Mouse (Mus musculus) hindbrain, embryonic 14.5 days (tissue): ENCODE results near the gene Foxp1. TPM values are rescaled to one million over a fixed set of nuclear protein-coding genes. Genes with fewer than 3 reads are reported as not detected.

ENCODE experiments used
- ATAC-seq: fragments of 200-750 bp; cut with Nextera tagmentation; 2 replicates; pipeline ENCODE4 v1.8.0; 2017; ENCODE audit warnings: moderate number of reproducible peaks, mild to moderate bottlenecking, moderate TSS enrichment, moderate library complexity; ENCODE audit not compliant: low FRiP score
- DNase-seq: peaks from one replicate; pipeline ENCODE4 v3.0.0-alpha.2; 2015; ENCODE audit warnings: low spot score
- H3K27ac ChIP-seq: fragments of 300-500 bp; sonication (generic); 2 replicates; pipeline ENCODE4 v1.5.1; 2014; ENCODE audit warnings: mild to moderate bottlenecking, moderate library complexity
- H3K27me3 ChIP-seq: fragments of 300-500 bp; sonication (generic); 2 replicates; pipeline ENCODE4 v1.6.1; 2014; ENCODE audit warnings: mild to moderate bottlenecking, low read length, mixed read lengths; ENCODE audit not compliant: control insufficient read depth, insufficient read depth
- H3K36me3 ChIP-seq: fragments of 300-500 bp; sonication (generic); replicated peaks from 2 replicates; pipeline ENCODE4 v1.6.1; 2014; ENCODE audit not compliant: control insufficient read depth, insufficient read depth
- H3K4me1 ChIP-seq: fragments of 300-500 bp; sonication (generic); replicated peaks from 2 replicates; pipeline ENCODE4 v1.6.1; 2014; ENCODE audit warnings: antibody characterized with exemption, low read length, mixed read lengths; ENCODE audit not compliant: control insufficient read depth, insufficient read depth
- H3K4me2 ChIP-seq: fragments of 300-500 bp; sonication (generic); replicated peaks from 2 replicates; pipeline ENCODE4 v1.6.1; 2014; ENCODE audit warnings: mild to moderate bottlenecking, moderate library complexity
- H3K4me3 ChIP-seq: fragments of 300-500 bp; sonication (generic); replicated peaks from 2 replicates; pipeline ENCODE4 v1.5.1; 2014; ENCODE audit warnings: mild to moderate bottlenecking, low read length
- H3K9ac ChIP-seq: fragments of 300-500 bp; sonication (generic); 2 replicates; pipeline ENCODE4 v1.6.1; 2014
- H3K9me3 ChIP-seq: fragments of 300-500 bp; sonication (generic); 2 replicates; pipeline ENCODE4 v1.6.1; 2016; ENCODE audit warnings: low read length; ENCODE audit not compliant: control insufficient read depth
- WGBS: fragments of 180-500 bp; shearing (Covaris S2); extraction: QIAGEN DNeasy Blood & Tissue Kit; methylation state at CpG from one replicate; pipeline ENCODE4 v1.1.7; 2014; 5-methylcytosine and 5-hydroxymethylcytosine counted together
- microRNA-seq: library from miRNA; unstranded; fragments of <30 nt; microRNA quantifications from one replicate; pipeline ENCODE4, GENCODE M21; 2016
- polyA plus RNA-seq: library from polyadenylated mRNA; unstranded; fragments of >200 nt; fragmentation: Nextera tagmentation; extraction: Ambion mirVana; gene quantifications from 2 replicates; pipeline ENCODE4 v1.2.1, GENCODE M21; 2014

The Foxp1 gene
- polyA plus RNA-seq, 1 experiment from 2014 or later = 68.3 TPM

GRCm38 (mm10) chr6:98876401-98876800 lies 646.1 kb downstream of the Foxp1 start:
- Histone ChIP-seq H3K9ac (no peak overlapping the region), H3K36me3 (no peaks in the 10 kb centered on the region), H3K4me1 (no peaks in the 10 kb centered on the region), H3K27me3 (no peaks in the 10 kb centered on the region), H3K9me3 (no peaks in the 10 kb centered on the region), H3K27ac (no peak overlapping the region), H3K4me2 (no peak overlapping the region), H3K4me3 (no peak overlapping the region)
- 57% methylated on average over 2 of the region's 2 CpGs for WGBS
- DNase-seq (no peak), ATAC-seq (no peak)

Small RNA genes within 50 kb of the gene (microRNA-seq; reads per million reads assigned to microRNA genes)
- gene Gm22328 (not detected), gene Gm49348 (not detected)

Other genes starting within 250 kb of the Foxp1 start
- 6.0 and 6.6 TPM in 2 replicates for gene Eif4e3, start 144.1 kb upstream of the Foxp1 start, polyA plus RNA-seq
- gene Gm20696, start 144.1 kb upstream of the Foxp1 start, polyA plus RNA-seq = 2.4 and 2.6 TPM in 2 replicates
- 23.0 and 27.9 TPM in 2 replicates for gene Gpr27, start 170.0 kb upstream of the Foxp1 start, polyA plus RNA-seq
- gene Prok2, start 203.7 kb upstream of the Foxp1 start, polyA plus RNA-seq = 0.18 TPM in 1 of 2 replicates, not detected in the other